8 mouse cellular contexts compared by ENCODE assay signal in the genomic region with DNA sequence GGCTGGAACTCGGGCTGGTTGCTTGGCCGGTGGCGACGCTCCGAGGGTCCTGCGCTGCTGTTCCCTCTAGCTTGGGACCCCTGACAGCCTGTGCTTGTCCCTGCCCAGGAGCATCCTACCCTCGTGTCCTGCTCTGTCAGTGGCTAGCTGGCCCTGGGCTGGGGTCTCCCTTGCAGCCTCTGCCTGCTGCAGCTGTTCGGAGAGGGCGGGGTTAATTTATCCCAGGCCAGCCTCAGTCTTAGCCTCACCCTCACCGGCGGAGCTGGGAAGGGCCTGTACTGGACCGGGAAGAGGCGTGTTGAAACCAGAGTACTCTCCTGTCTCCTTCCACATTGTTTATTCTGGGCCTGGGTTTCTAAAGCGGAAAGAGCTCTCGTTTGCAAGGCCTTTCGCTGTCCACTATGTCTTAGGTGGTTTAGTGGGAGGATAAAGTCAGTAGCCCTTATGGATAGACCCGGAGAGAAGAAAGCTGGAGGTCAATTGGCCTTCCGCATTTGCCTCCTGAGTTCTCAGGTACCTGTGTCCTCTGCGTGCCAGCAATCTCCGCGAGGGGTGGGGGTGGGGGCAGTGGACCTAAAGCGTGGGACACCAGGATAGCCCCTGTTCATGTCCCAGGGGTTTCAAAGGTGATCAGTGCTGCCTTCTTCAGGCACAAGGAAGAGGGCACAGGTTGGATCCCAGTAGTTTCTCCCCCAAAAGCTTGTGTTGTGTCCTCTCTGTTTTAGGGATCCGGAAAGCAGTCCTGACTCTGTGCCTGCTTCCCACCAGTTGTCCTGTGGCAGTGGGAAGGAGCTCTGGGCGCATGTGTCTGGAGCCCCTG. TPM values are rescaled to one million over a fixed set of nuclear protein-coding genes. Genes with fewer than 3 reads are reported as not detected.
DNase-seq lines count a peak whose midpoint lies in the region; ATAC-seq and TF ChIP-seq lines count a peak whose summit lies in the region.

No protein-coding gene starts in this region.

- H3K9ac ChIP-seq in heart, embryonic 12.5 days = peak overlapping the region; percentile 86
- no peak overlapping the region for H3K9ac ChIP-seq in midbrain, embryonic 11.5 days (ENCODE audit: low read length)

- DNase-seq in adrenal gland, postnatal 36 days = peak; percentile 26 to 58
- no peak for DNase-seq in adrenal gland, adult 18-20 months (ENCODE audit: low spot score in 2 of 2)
- DNase-seq in kidney, postnatal 4 days = peak; percentile 46 to 59
- DNase-seq in midbrain, embryonic 11.5 days (ENCODE audit: low spot score, missing footprints) = peak; percentile 94
- no peak for DNase-seq in frontal cortex, postnatal 25 days (ENCODE audit: low spot score in 2 of 2)
- no peak for DNase-seq in B cell, adult 2 months

- 40% methylated on average over 24 of the region's 24 CpGs for WGBS in bone marrow, adult 2 months
- WGBS in heart, embryonic 12.5 days = 2% methylated on average over 24 of the region's 24 CpGs
- WGBS in midbrain, embryonic 11.5 days = 3% methylated on average over 24 of the region's 24 CpGs

- H3K4me2 ChIP-seq in heart, embryonic 12.5 days = peak overlapping the region; percentile 86
- H3K4me2 ChIP-seq in midbrain, embryonic 11.5 days = peak overlapping the region; percentile 95

- H3K9me3 ChIP-seq in heart, embryonic 12.5 days (replicated peaks) = no peaks in the 10 kb centered on the region
- no peaks in the 10 kb centered on the region for H3K9me3 ChIP-seq in midbrain, embryonic 11.5 days (ENCODE audit: control insufficient read depth, low read length)

- ATAC-seq in heart, embryonic 12.5 days (ENCODE audit: insufficient number of reproducible peaks, low FRiP score) = no peak
- ATAC-seq in midbrain, embryonic 11.5 days (ENCODE audit: low FRiP score) = peak; percentile 34

- H3K4me1 ChIP-seq in bone marrow, adult 2 months (ENCODE audit: control insufficient read depth, insufficient read depth, low read length) = no peaks in the 10 kb centered on the region; the same call in 1 of the 2 replicates
- H3K4me1 ChIP-seq in heart, embryonic 12.5 days (replicated peaks) = peaks cover 79% of the 10 kb centered on the region
- peaks cover 9% of the 10 kb centered on the region for H3K4me1 ChIP-seq in midbrain, embryonic 11.5 days (ENCODE audit: control insufficient read depth, insufficient read depth, low read length)

- TF ChIP-seq POLR2A in bone marrow, adult 2 months (IDR thresholded peaks at IDR 0.05; ENCODE audit: borderline replicate concordance, control insufficient read depth, low read depth, low read length) = no peak

- H3K36me3 ChIP-seq in heart, embryonic 12.5 days = peaks cover 22% of the 10 kb centered on the region
- no peaks in the 10 kb centered on the region for H3K36me3 ChIP-seq in midbrain, embryonic 11.5 days (ENCODE audit: control insufficient read depth, insufficient read depth, low read length)

- no peak overlapping the region for H3K27ac ChIP-seq in bone marrow, adult 2 months (ENCODE audit: control insufficient read depth, insufficient read depth, low read depth, low read length, poor library complexity)
- peak overlapping the region; percentile 83 for H3K27ac ChIP-seq in heart, embryonic 12.5 days (ENCODE audit: poor library complexity, severe bottlenecking)
- no peak overlapping the region for H3K27ac ChIP-seq in midbrain, embryonic 11.5 days (ENCODE audit: low read depth, low read length)

- H3K4me3 ChIP-seq in bone marrow, adult 2 months (replicated peaks; ENCODE audit: control insufficient read depth, low read depth, low read length) = peak overlapping the region; percentile 29
- peak overlapping the region; percentile 85 for H3K4me3 ChIP-seq in heart, embryonic 12.5 days
- H3K4me3 ChIP-seq in midbrain, embryonic 11.5 days (ENCODE audit: low read depth, low read length) = peak overlapping the region; percentile 55

- H3K27me3 ChIP-seq in heart, embryonic 12.5 days (replicated peaks) = no peaks in the 10 kb centered on the region
- peaks cover 24% of the 10 kb centered on the region for H3K27me3 ChIP-seq in midbrain, embryonic 11.5 days (ENCODE audit: control insufficient read depth, insufficient read depth, low read length)

- no peak for TF ChIP-seq CTCF in bone marrow, adult 2 months (IDR thresholded peaks at IDR 0.05; ENCODE audit: control insufficient read depth, insufficient read depth, low read length)

RNA-seq across cellular contexts. Expression of gene Mical2, which starts 1.0 kb away (rescaled TPM):
- 10 to 100 TPM in 1 of 2 experiments, 1 to 10 TPM in 1; 8.5 to 19.7 TPM for total RNA-seq in adrenal gland, postnatal 36 days (2021)
- total RNA-seq in adrenal gland, adult 18-20 months (2021) = 10 to 100 TPM in 1 of 2 experiments, 1 to 10 TPM in 1; 9.1 to 17.9 TPM
- 0.97 and 2.3 TPM in 2 replicates for polyA plus RNA-seq in bone marrow, adult 2 months (2011; ENCODE audit: insufficient read depth, insufficient read length, low replicate concordance, missing spikeins)
- polyA plus RNA-seq in heart, embryonic 12.5 days (2016; fragmentation: Nextera tagmentation; extraction: Ambion mirVana) = 156 and 163 TPM in 2 replicates
- polyA plus RNA-seq in midbrain, embryonic 11.5 days (2014; fragmentation: Nextera tagmentation; extraction: Ambion mirVana) = 1.2 and 1.5 TPM in 2 replicates

Comparison
In these comparisons a context has a peak if more than half of its experiments do, and no peak if none do; other contexts are left out.
1. DNase-seq: peak in adrenal gland, postnatal 36 days (2 of 2), kidney, postnatal 4 days (2 of 2) and midbrain, embryonic 11.5 days (single experiment); none in adrenal gland, adult 18-20 months (0 of 2), frontal cortex, postnatal 25 days (0 of 2) and B cell, adult 2 months (0 of 2).
2. H3K4me3 ChIP-seq: peak in every context shown above with its lines; median percentile 85 in heart, embryonic 12.5 days; 55 in midbrain, embryonic 11.5 days; 29 in bone marrow, adult 2 months.
3. RNA of gene Mical2, which starts 1.0 kb away (polyA plus RNA-seq): 156 to 163 TPM in heart, embryonic 12.5 days; 0.97 to 2.3 TPM in bone marrow, adult 2 months and 1.2 to 1.5 TPM in midbrain, embryonic 11.5 days; every median in the first group is over 10 times any median in the second.